Mouse (Mus musculus): Measurements from ENCODE around the gene Slc39a2. TPM values are rescaled to one million over a fixed set of nuclear protein-coding genes. Genes with fewer than 3 reads are reported as not detected.

Gene Slc39a2
- total and polyA plus RNA-seq, 3 experiments, result 0.02 to 0.38 TPM; not detected in 1

DNA sequence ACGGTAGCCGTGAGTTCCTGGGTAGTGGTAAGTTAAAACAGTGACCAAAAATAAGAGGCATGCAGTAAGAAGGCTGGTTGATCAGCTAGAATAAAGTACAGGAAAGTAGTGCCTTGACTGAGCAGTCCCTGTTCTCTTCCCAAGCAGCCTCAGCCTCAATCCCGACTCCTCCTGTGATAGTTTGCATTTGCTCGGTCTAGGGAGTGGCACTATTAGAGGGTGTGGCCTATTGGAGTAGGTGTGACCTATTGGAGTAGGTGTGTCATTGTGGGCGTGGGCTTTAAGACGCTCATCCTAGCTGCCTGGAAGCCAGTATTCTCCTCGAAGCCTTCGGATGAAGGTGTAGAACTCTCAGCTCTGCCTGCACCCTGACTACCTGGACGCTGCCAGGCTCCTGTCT, 46.3 kb downstream of the Slc39a2 start:
- Histone ChIP-seq H3K4me1 (ENCODE audit: insufficient read depth, low read depth, low read length) (no peaks in the 10 kb centered on the region), H3K36me3 (replicated peaks) (no peaks in the 10 kb centered on the region), H3K4me3 (ENCODE audit: low read depth, low read length) (no peak overlapping the region), H3K9me3 (replicated peaks) (no peaks in the 10 kb centered on the region), H3K27me3 (ENCODE audit: insufficient read depth, low read length) (peaks cover 6% of the 10 kb centered on the region; the same call in 1 of the 2 replicates)
- DNase-seq (ENCODE audit: low spot score) (no peak), ATAC-seq (ENCODE audit: extremely low read depth, insufficient number of reproducible peaks, low FRiP score, poor library complexity, severe bottlenecking) (no peak)
- TF ChIP-seq GATA1 (IDR thresholded peaks at IDR 0.05; ENCODE audit: borderline replicate concordance, low read length) (no peak), TAL1 (conservative IDR thresholded peaks at IDR 0.05; ENCODE audit: low read depth, low read length) (no peak), GATA2 (IDR thresholded peaks at IDR 0.05; ENCODE audit: borderline replicate concordance, low read depth, low read length) (no peak), POLR2AphosphoS5 (IDR thresholded peaks at IDR 0.05; ENCODE audit: insufficient replicate concordance, low read depth, low read length) (no peak), CTCF (IDR thresholded peaks at IDR 0.05; ENCODE audit: low read depth, low read length) (no peak)

DNA sequence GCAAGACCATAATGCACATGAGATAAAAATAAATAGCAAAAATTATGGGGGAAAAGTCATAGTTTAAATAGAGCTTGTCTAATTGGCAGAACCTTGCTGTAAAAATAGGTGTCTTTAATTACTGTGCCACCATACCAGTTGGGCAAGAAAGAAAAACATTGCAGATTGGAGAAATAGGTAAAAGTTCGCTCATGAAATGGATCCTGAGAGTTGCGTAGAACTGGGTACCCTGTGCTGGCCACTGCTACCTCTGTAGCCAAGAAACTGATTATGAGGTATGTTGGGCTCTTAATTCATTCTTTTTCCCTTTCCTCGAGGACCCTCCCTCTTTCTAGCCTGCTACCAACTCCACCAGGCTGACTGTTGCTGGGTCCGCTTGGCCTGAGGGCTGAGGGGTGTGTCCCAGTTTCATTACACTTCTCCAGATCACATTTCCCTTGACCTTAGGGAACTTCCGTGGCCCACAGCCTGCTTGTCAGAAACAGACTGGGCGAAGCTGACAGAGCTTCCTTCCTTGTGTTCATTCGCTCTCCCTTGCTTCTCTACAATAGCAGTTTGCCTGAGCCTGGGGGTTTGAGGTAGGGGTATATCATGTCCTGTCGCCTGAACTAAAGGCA, 48.4 kb downstream of the Slc39a2 start:
- H3K4me1 ChIP-seq (ENCODE audit: insufficient read depth, low read depth, low read length), result no peaks in the 10 kb centered on the region
- TF ChIP-seq TAL1 (conservative IDR thresholded peaks at IDR 0.05; ENCODE audit: low read depth, low read length) (no peak), CTCF (IDR thresholded peaks at IDR 0.05; ENCODE audit: low read depth, low read length) (no peak), GATA1 (IDR thresholded peaks at IDR 0.05; ENCODE audit: borderline replicate concordance, low read length) (no peak), POLR2AphosphoS5 (IDR thresholded peaks at IDR 0.05; ENCODE audit: insufficient replicate concordance, low read depth, low read length) (no peak), GATA2 (IDR thresholded peaks at IDR 0.05; ENCODE audit: borderline replicate concordance, low read depth, low read length) (no peak)
- H3K4me3 ChIP-seq (ENCODE audit: low read depth, low read length), result no peak overlapping the region
- H3K36me3 ChIP-seq (replicated peaks), result no peaks in the 10 kb centered on the region
- H3K9me3 ChIP-seq (replicated peaks), result no peaks in the 10 kb centered on the region
- ATAC-seq (ENCODE audit: extremely low read depth, insufficient number of reproducible peaks, low FRiP score, poor library complexity, severe bottlenecking) (no peak), DNase-seq (ENCODE audit: low spot score) (no peak)
- H3K27me3 ChIP-seq (ENCODE audit: insufficient read depth, low read length), result peaks cover 6% of the 10 kb centered on the region; the same call in 1 of the 2 replicates

DNA sequence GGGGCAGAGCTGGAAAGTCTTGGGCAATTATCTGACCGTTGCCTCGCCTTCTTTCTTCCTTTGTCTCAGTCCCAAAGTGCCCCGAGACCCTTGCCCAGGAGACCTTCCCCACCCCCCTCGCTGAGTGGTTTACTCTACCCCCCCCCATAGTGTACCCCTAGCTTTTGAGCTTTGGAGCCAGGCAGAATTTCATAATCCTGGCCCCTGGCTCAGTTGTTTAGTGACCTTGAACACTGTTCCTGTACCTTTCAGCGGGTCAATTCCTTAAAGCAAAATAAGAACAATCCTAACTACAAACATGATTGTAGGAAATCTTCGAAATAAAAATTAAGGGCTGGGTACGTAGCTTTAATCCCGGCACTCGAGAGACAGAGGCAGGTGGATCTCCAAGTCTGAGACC, 48.9 kb downstream of the Slc39a2 start:
- Histone ChIP-seq H3K9me3 (replicated peaks) (no peaks in the 10 kb centered on the region), H3K4me3 (ENCODE audit: low read depth, low read length) (no peak overlapping the region), H3K27me3 (ENCODE audit: insufficient read depth, low read length) (peaks cover 6% of the 10 kb centered on the region; the same call in 1 of the 2 replicates), H3K4me1 (ENCODE audit: insufficient read depth, low read depth, low read length) (no peaks in the 10 kb centered on the region), H3K36me3 (replicated peaks) (no peaks in the 10 kb centered on the region)
- ATAC-seq (ENCODE audit: extremely low read depth, insufficient number of reproducible peaks, low FRiP score, poor library complexity, severe bottlenecking) (no peak), DNase-seq (ENCODE audit: low spot score) (no peak)
- TF ChIP-seq GATA2 (IDR thresholded peaks at IDR 0.05; ENCODE audit: borderline replicate concordance, low read depth, low read length), result no peak
- TF ChIP-seq TAL1 (conservative IDR thresholded peaks at IDR 0.05; ENCODE audit: low read depth, low read length), result no peak
- no peak for TF ChIP-seq GATA1 (IDR thresholded peaks at IDR 0.05; ENCODE audit: borderline replicate concordance, low read length)
- TF ChIP-seq CTCF (IDR thresholded peaks at IDR 0.05; ENCODE audit: low read depth, low read length), result no peak
- no peak for TF ChIP-seq POLR2AphosphoS5 (IDR thresholded peaks at IDR 0.05; ENCODE audit: insufficient replicate concordance, low read depth, low read length)

DNA sequence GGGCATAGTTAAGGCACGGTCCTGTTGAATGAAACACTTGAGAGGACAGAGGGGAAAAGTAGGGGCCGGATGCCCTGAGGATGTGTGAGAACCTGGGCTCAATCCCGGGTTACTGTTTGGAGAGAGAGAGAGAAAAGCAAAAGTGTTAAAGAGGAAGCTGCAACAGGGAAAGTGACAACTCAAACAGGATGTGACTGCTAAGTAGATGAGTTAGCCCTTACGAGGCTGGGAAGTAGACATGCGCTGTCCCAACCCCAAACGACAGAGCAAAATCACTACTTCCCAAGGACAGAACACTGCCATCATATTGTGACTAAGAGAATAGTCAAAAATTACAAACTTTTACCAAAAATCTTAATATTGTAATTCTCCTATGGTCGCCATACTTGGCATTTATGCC, 49.5 kb downstream of the Slc39a2 start:
- Histone ChIP-seq H3K27me3 (ENCODE audit: insufficient read depth, low read length) (peaks cover 5% of the 10 kb centered on the region; the same call in 1 of the 2 replicates), H3K36me3 (replicated peaks) (no peaks in the 10 kb centered on the region), H3K4me1 (ENCODE audit: insufficient read depth, low read depth, low read length) (no peaks in the 10 kb centered on the region), H3K9me3 (replicated peaks) (no peaks in the 10 kb centered on the region), H3K4me3 (ENCODE audit: low read depth, low read length) (no peak overlapping the region)
- TF ChIP-seq POLR2AphosphoS5 (IDR thresholded peaks at IDR 0.05; ENCODE audit: insufficient replicate concordance, low read depth, low read length), result no peak
- no peak for TF ChIP-seq GATA2 (IDR thresholded peaks at IDR 0.05; ENCODE audit: borderline replicate concordance, low read depth, low read length)
- TF ChIP-seq CTCF (IDR thresholded peaks at IDR 0.05; ENCODE audit: low read depth, low read length), result no peak
- no peak for TF ChIP-seq TAL1 (conservative IDR thresholded peaks at IDR 0.05; ENCODE audit: low read depth, low read length)
- no peak for TF ChIP-seq GATA1 (IDR thresholded peaks at IDR 0.05; ENCODE audit: borderline replicate concordance, low read length)
- DNase-seq (ENCODE audit: low spot score) (no peak), ATAC-seq (ENCODE audit: extremely low read depth, insufficient number of reproducible peaks, low FRiP score, poor library complexity, severe bottlenecking) (no peak)

DNA sequence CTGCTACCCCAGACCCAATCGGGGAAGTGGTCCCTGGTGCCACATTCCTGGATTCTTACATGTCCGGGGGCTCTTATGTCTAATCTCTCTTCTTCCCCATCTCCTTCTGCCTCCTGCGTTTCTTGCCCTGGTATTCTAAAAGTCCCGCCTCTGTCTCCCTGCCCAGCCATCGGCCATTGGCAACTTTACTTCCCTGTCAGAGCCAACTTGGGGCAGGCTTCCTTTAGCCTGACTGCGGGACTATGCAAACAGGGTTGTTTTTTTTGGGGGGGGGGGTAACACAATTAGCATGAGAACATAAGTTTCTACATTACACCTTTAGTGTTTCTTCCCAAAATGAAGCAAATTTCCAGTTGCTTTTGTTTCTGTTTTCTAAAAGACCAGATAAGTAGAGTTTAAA, 50.6 kb downstream of the Slc39a2 start:
- Histone ChIP-seq H3K4me1 (ENCODE audit: insufficient read depth, low read depth, low read length) (no peaks in the 10 kb centered on the region), H3K4me3 (ENCODE audit: low read depth, low read length) (no peak overlapping the region), H3K36me3 (replicated peaks) (no peaks in the 10 kb centered on the region), H3K9me3 (replicated peaks) (no peaks in the 10 kb centered on the region), H3K27me3 (ENCODE audit: insufficient read depth, low read length) (peaks cover 4% of the 10 kb centered on the region; the same call in 1 of the 2 replicates)
- no peak for ATAC-seq (ENCODE audit: extremely low read depth, insufficient number of reproducible peaks, low FRiP score, poor library complexity, severe bottlenecking)
- DNase-seq (ENCODE audit: low spot score), result no peak
- TF ChIP-seq GATA2 (IDR thresholded peaks at IDR 0.05; ENCODE audit: borderline replicate concordance, low read depth, low read length), result no peak
- TF ChIP-seq CTCF (IDR thresholded peaks at IDR 0.05; ENCODE audit: low read depth, low read length), result no peak
- TF ChIP-seq POLR2AphosphoS5 (IDR thresholded peaks at IDR 0.05; ENCODE audit: insufficient replicate concordance, low read depth, low read length), result no peak
- TF ChIP-seq GATA1 (IDR thresholded peaks at IDR 0.05; ENCODE audit: borderline replicate concordance, low read length), result no peak
- no peak for TF ChIP-seq TAL1 (conservative IDR thresholded peaks at IDR 0.05; ENCODE audit: low read depth, low read length)

Other genes starting within 250 kb of the Slc39a2 start
- gene Gm17079, start 197.4 kb upstream of the Slc39a2 start, total RNA-seq (2014; fragmentation: Nextera tagmentation), result not detected in 2 replicates
- gene Gm17079, start 197.4 kb upstream of the Slc39a2 start, total RNA-seq (2017), result 0.27 TPM in 1 of 2 replicates, not detected in the other
- not detected in 2 replicates for gene Gm17079, start 197.4 kb upstream of the Slc39a2 start, polyA plus RNA-seq (2012)
- not detected in 2 replicates for gene Gm5800, start 175.7 kb upstream of the Slc39a2 start, total RNA-seq (2014; fragmentation: Nextera tagmentation)
- not detected in 2 replicates for gene Gm5800, start 175.7 kb upstream of the Slc39a2 start, total RNA-seq (2017)
- gene Gm5800, start 175.7 kb upstream of the Slc39a2 start, polyA plus RNA-seq (2012), result not detected in 2 replicates
- gene Ang4, start 119.3 kb upstream of the Slc39a2 start, total RNA-seq (2014; fragmentation: Nextera tagmentation), result not detected in 2 replicates
- gene Ang4, start 119.3 kb upstream of the Slc39a2 start, total RNA-seq (2017), result 0.27 TPM in 1 of 2 replicates, not detected in the other
- not detected in 2 replicates for gene Ang4, start 119.3 kb upstream of the Slc39a2 start, polyA plus RNA-seq (2012)
- gene AY358078, start 92.8 kb upstream of the Slc39a2 start, total RNA-seq (2014; fragmentation: Nextera tagmentation), result not detected in 2 replicates
- gene AY358078, start 92.8 kb upstream of the Slc39a2 start, total RNA-seq (2017), result not detected in 2 replicates
- gene AY358078, start 92.8 kb upstream of the Slc39a2 start, polyA plus RNA-seq (2012), result not detected in 2 replicates
- not detected in 2 replicates for gene Ear6, start 39.2 kb upstream of the Slc39a2 start, total RNA-seq (2014; fragmentation: Nextera tagmentation)
- gene Ear6, start 39.2 kb upstream of the Slc39a2 start, total RNA-seq (2017), result 0.12 TPM in 1 of 2 replicates, not detected in the other
- gene Ear6, start 39.2 kb upstream of the Slc39a2 start, polyA plus RNA-seq (2012), result not detected in 2 replicates
- gene Mettl17, start 8.0 kb upstream of the Slc39a2 start, total RNA-seq (2014; fragmentation: Nextera tagmentation), result 29.3 and 36.9 TPM in 2 replicates
- 20.6 and 23.2 TPM in 2 replicates for gene Mettl17, start 8.0 kb upstream of the Slc39a2 start, total RNA-seq (2017)
- 11.7 and 19.5 TPM in 2 replicates for gene Mettl17, start 8.0 kb upstream of the Slc39a2 start, polyA plus RNA-seq (2012)
- not detected in 2 replicates for gene Ndrg2, start 21.3 kb downstream of the Slc39a2 start, total RNA-seq (2014; fragmentation: Nextera tagmentation)
- 0.05 TPM in 1 of 2 replicates, not detected in the other for gene Ndrg2, start 21.3 kb downstream of the Slc39a2 start, total RNA-seq (2017)
- 0.24 TPM in 1 of 2 replicates, not detected in the other for gene Ndrg2, start 21.3 kb downstream of the Slc39a2 start, polyA plus RNA-seq (2012)
- gene Tppp2, start 25.5 kb downstream of the Slc39a2 start, total RNA-seq (2014; fragmentation: Nextera tagmentation), result not detected in 2 replicates
- gene Tppp2, start 25.5 kb downstream of the Slc39a2 start, total RNA-seq (2017), result not detected in 2 replicates
- gene Tppp2, start 25.5 kb downstream of the Slc39a2 start, polyA plus RNA-seq (2012), result not detected in 2 replicates
- gene Rnase13, start 29.9 kb downstream of the Slc39a2 start, total RNA-seq (2014; fragmentation: Nextera tagmentation), result not detected in 2 replicates
- gene Rnase13, start 29.9 kb downstream of the Slc39a2 start, total RNA-seq (2017), result not detected in 2 replicates
- gene Rnase13, start 29.9 kb downstream of the Slc39a2 start, polyA plus RNA-seq (2012), result not detected in 2 replicates
- 33.9 and 37.5 TPM in 2 replicates for gene Arhgef40, start 91.8 kb downstream of the Slc39a2 start, total RNA-seq (2014; fragmentation: Nextera tagmentation)
- 3.1 and 3.4 TPM in 2 replicates for gene Arhgef40, start 91.8 kb downstream of the Slc39a2 start, total RNA-seq (2017)
- gene Arhgef40, start 91.8 kb downstream of the Slc39a2 start, polyA plus RNA-seq (2012), result 30.3 and 32.2 TPM in 2 replicates
- gene Tmem253, start 122.8 kb downstream of the Slc39a2 start, total RNA-seq (2014; fragmentation: Nextera tagmentation), result 0.58 and 2.5 TPM in 2 replicates
- gene Tmem253, start 122.8 kb downstream of the Slc39a2 start, total RNA-seq (2017), result 0.12 and 0.27 TPM in 2 replicates
- 0.19 and 0.29 TPM in 2 replicates for gene Tmem253, start 122.8 kb downstream of the Slc39a2 start, polyA plus RNA-seq (2012)
- gene Zfp219, start 127.8 kb downstream of the Slc39a2 start, total RNA-seq (2014; fragmentation: Nextera tagmentation), result 28.1 and 29.6 TPM in 2 replicates
- gene Zfp219, start 127.8 kb downstream of the Slc39a2 start, total RNA-seq (2017), result 16.4 and 16.9 TPM in 2 replicates
- 83.1 and 97.0 TPM in 2 replicates for gene Zfp219, start 127.8 kb downstream of the Slc39a2 start, polyA plus RNA-seq (2012)
- gene Olfr221, start 149.6 kb downstream of the Slc39a2 start, total RNA-seq (2014; fragmentation: Nextera tagmentation), result not detected in 2 replicates
- gene Olfr221, start 149.6 kb downstream of the Slc39a2 start, total RNA-seq (2017), result 0.16 and 0.23 TPM in 2 replicates
- gene Olfr221, start 149.6 kb downstream of the Slc39a2 start, polyA plus RNA-seq (2012), result not detected in 2 replicates
- 459 and 507 TPM in 2 replicates for gene Hnrnpc, start 211.1 kb downstream of the Slc39a2 start, total RNA-seq (2014; fragmentation: Nextera tagmentation)
- gene Hnrnpc, start 211.1 kb downstream of the Slc39a2 start, total RNA-seq (2017), result 383 and 544 TPM in 2 replicates
- gene Hnrnpc, start 211.1 kb downstream of the Slc39a2 start, polyA plus RNA-seq (2012), result 28.6 and 38.0 TPM in 2 replicates
- 0.30 TPM in 1 of 2 replicates, not detected in the other for gene Rpgrip1, start 217.8 kb downstream of the Slc39a2 start, total RNA-seq (2014; fragmentation: Nextera tagmentation)
- gene Rpgrip1, start 217.8 kb downstream of the Slc39a2 start, total RNA-seq (2017), result 1.8 and 3.1 TPM in 2 replicates
- gene Rpgrip1, start 217.8 kb downstream of the Slc39a2 start, polyA plus RNA-seq (2012), result 0.17 and 0.28 TPM in 2 replicates

Data from G1E (cell line).